Mouse (Mus musculus) thymus, adult 2 months (tissue): ENCODE measurements around the gene Mtg2. TPM values are rescaled to one million over a fixed set of nuclear protein-coding genes. Genes with fewer than 3 reads are reported as not detected.

Source experiments
- DNase-seq: peaks from one replicate; pipeline ENCODE4 v3.0.0; 2021
- H3K27ac ChIP-seq: fragments of 200-500 bp; 2 replicates; pipeline ENCODE4 v1.5.1; 2012; ENCODE audit warnings: low read length, control low read depth; ENCODE audit not compliant: control insufficient read depth, insufficient read depth
- H3K27me3 ChIP-seq: fragments of 200-500 bp; 2 replicates; pipeline ENCODE4 v1.6.1; 2012; ENCODE audit warnings: mild to moderate bottlenecking, low read length, moderate library complexity, mixed read lengths; ENCODE audit not compliant: control insufficient read depth, insufficient read depth
- H3K36me3 ChIP-seq: fragments of 200-500 bp; 2 replicates; pipeline ENCODE4 v1.6.1; 2012; ENCODE audit warnings: mild to moderate bottlenecking, low read length, moderate library complexity; ENCODE audit not compliant: control insufficient read depth, insufficient read depth
- H3K4me1 ChIP-seq: fragments of 200-500 bp; replicated peaks from 2 replicates; pipeline ENCODE4 v1.6.1; 2012; ENCODE audit warnings: low read length; ENCODE audit not compliant: control insufficient read depth, insufficient read depth
- H3K4me3 ChIP-seq: fragments of 200-500 bp; 2 replicates; pipeline ENCODE4 v1.5.1; 2012; ENCODE audit warnings: mild to moderate bottlenecking, low read length, control low read depth, moderate library complexity; ENCODE audit not compliant: control insufficient read depth, insufficient read depth
- CTCF ChIP-seq: fragments of 200-500 bp; IDR thresholded peaks from 2 replicates; pipeline ENCODE4 v1.5.1; 2012; ENCODE audit warnings: mild to moderate bottlenecking, control low read depth, low read length, moderate library complexity, borderline replicate concordance; ENCODE audit not compliant: control insufficient read depth, poor library complexity, insufficient read depth; ENCODE audit errors: extremely low read depth
- POLR2A ChIP-seq: fragments of 200-500 bp; IDR thresholded peaks from 2 replicates; pipeline ENCODE4 v1.6.1; 2012; ENCODE audit warnings: mild to moderate bottlenecking, low read length, control low read depth, moderate library complexity; ENCODE audit not compliant: control insufficient read depth, poor library complexity, insufficient read depth; ENCODE audit errors: extremely low read depth
- WGBS: fragments of 180-500 bp; shearing (Covaris S2); methylation state at CpG from one replicate; pipeline ENCODE4 v1.1.7; 2018; 5-methylcytosine and 5-hydroxymethylcytosine counted together
- polyA plus RNA-seq: library from polyadenylated mRNA; depleted of rRNA; stranded (reverse); fragments of >200 nt; gene quantifications from 2 replicates; pipeline ENCODE4 v1.2.3, GENCODE M21; 2012

Mtg2 gene
- polyA plus RNA-seq, 1 experiment: 31.3 TPM

GRCm38 (mm10) chr2:180087472-180087871 is 17.1 kb downstream of the Mtg2 start:
- 97% methylated on average over 4 of the region's 4 CpGs for WGBS
- no peaks in the 10 kb centered on the region for H3K4me1 ChIP-seq
- H3K36me3 ChIP-seq: peaks cover 7% of the 10 kb centered on the region; the same call in 1 of the 2 replicates
- no peak overlapping the region for H3K4me3 ChIP-seq
- DNase-seq: no peak
- H3K27me3 ChIP-seq: no peaks in the 10 kb centered on the region
- TF ChIP-seq POLR2A: no peak
- TF ChIP-seq CTCF: no peak
- no peak overlapping the region for H3K27ac ChIP-seq

GRCm38 (mm10) chr2:180090285-180090684 is 19.9 kb downstream of the Mtg2 start:
- H3K4me3 ChIP-seq: no peak overlapping the region
- peaks cover 9% of the 10 kb centered on the region for H3K4me1 ChIP-seq
- no peaks in the 10 kb centered on the region for H3K36me3 ChIP-seq
- DNase-seq: no peak
- H3K27ac ChIP-seq: no peak overlapping the region
- no peaks in the 10 kb centered on the region for H3K27me3 ChIP-seq
- 83% methylated on average over 11 of the region's 11 CpGs for WGBS
- no peak for TF ChIP-seq POLR2A
- TF ChIP-seq CTCF: no peak

- H3K36me3 ChIP-seq: no peaks in the 10 kb centered on the region
- peaks cover 60% of the 10 kb centered on the region for H3K4me1 ChIP-seq
- no peak overlapping the region for H3K4me3 ChIP-seq
- TF ChIP-seq POLR2A (no peak), CTCF (no peak)
- no peaks in the 10 kb centered on the region for H3K27me3 ChIP-seq
- peak; percentile 86 for DNase-seq
- WGBS: 12% methylated on average over 5 of the region's 5 CpGs
- peak overlapping the region; percentile 53 for H3K27ac ChIP-seq
These were observed 25.3 kb downstream of the Mtg2 start for GRCm38 (mm10) chr2:180095711-180096110.

- peaks cover 2% of the 10 kb centered on the region; the same call in 1 of the 2 replicates for H3K27me3 ChIP-seq
- H3K27ac ChIP-seq: no peak overlapping the region
- H3K36me3 ChIP-seq: no peaks in the 10 kb centered on the region
- H3K4me1 ChIP-seq: peaks cover 62% of the 10 kb centered on the region
- H3K4me3 ChIP-seq: no peak overlapping the region
- TF ChIP-seq CTCF: no peak
- TF ChIP-seq POLR2A: no peak
- whole genome bisulfite sequencing: 61% methylated on average over 3 of the region's 3 CpGs
- DNase-seq: no peak
These were observed 27.2 kb downstream of the Mtg2 start for GRCm38 (mm10) chr2:180097585-180097984.

- Histone ChIP-seq H3K4me3 (no peak overlapping the region), H3K27me3 (peaks cover 4% of the 10 kb centered on the region), H3K27ac (no peak overlapping the region), H3K36me3 (no peaks in the 10 kb centered on the region), H3K4me1 (peaks cover 68% of the 10 kb centered on the region)
- TF ChIP-seq CTCF (no peak), POLR2A (no peak)
- peak; percentile 21 for DNase-seq
- 60% methylated on average over 5 of the region's 5 CpGs for WGBS
These were observed 27.8 kb downstream of the Mtg2 start for GRCm38 (mm10) chr2:180098167-180098566.

- Histone ChIP-seq H3K4me3 (peak overlapping the region; percentile 19), H3K27ac (peak overlapping the region; percentile 17), H3K27me3 (peaks cover 13% of the 10 kb centered on the region), H3K36me3 (no peaks in the 10 kb centered on the region), H3K4me1 (peaks cover 75% of the 10 kb centered on the region)
- DNase-seq: peak; percentile 86
- TF ChIP-seq POLR2A (no peak), CTCF (0 out of 2 replicates have a peak, but pooled peaks have one; percentile 32)
- WGBS: 2% methylated on average over 15 of the region's 15 CpGs
These were observed 29.1 kb downstream of the Mtg2 start for GRCm38 (mm10) chr2:180099529-180099928.

GRCm38 (mm10) chr2:180103151-180103977 is 33.0 kb downstream of the Mtg2 start:
- 4% methylated on average over 57 of the region's 57 CpGs for WGBS
- H3K4me3 ChIP-seq: peak overlapping the region; percentile 16
- peaks cover 39% of the 10 kb centered on the region for H3K4me1 ChIP-seq
- H3K36me3 ChIP-seq: no peaks in the 10 kb centered on the region
- peaks cover 13% of the 10 kb centered on the region for H3K27me3 ChIP-seq
- DNase-seq: peak; percentile 8
- H3K27ac ChIP-seq: no peak overlapping the region
- TF ChIP-seq CTCF (no peak), POLR2A (no peak)
